Mouse (Mus musculus): ENCODE data around the gene Ccdc134.
A peak's percentile ranks its signal among the peaks of the same experiment; 100 is the strongest.

Gene Ccdc134

DNA sequence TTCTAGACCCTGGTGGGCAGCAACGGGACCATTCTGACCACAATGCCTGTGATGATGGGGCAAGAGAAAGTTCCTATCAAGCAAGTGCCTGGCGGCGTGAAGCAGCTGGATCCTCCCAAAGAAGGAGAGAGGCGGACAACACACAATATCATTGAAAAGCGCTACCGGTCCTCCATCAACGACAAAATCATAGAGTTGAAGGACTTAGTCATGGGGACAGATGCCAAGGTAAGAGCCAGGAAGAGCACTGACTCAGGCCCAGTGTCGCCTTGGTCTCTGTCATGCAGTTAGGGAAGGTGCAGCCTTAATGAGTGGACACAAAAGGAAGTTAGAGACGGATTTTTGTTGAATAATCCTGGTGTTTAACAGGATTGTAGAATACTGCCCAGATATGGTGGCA is 47.4 kb downstream of the Ccdc134 start:
- DNase-seq, result no peak

DNA sequence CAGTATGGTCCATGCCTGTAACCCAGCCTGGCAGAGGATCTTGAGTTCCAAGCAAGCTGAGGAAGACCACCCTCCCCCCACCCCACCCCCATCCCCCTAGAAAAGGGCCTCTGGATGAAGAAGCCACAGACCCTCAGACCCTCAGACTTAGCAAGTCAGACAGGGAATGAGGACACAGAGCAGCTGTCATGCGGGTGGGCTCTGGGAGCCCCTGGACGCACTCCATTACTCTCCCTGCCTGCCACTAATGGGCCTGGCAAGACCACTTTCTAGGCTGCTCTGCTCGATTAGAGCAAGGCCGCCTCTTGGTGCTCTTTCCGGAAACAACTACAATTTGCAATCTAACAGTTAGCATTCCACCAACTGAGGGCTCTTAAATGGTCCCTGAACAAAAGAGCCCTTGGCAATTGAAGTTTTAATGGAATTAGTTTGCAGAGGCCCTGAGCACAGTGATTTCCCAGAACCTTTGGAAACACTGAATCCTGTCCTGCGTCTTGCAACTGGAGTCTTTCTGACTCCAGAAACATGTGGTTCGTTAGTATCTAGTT is 50.1 kb downstream of the Ccdc134 start:
- no peak for DNase-seq

DNA sequence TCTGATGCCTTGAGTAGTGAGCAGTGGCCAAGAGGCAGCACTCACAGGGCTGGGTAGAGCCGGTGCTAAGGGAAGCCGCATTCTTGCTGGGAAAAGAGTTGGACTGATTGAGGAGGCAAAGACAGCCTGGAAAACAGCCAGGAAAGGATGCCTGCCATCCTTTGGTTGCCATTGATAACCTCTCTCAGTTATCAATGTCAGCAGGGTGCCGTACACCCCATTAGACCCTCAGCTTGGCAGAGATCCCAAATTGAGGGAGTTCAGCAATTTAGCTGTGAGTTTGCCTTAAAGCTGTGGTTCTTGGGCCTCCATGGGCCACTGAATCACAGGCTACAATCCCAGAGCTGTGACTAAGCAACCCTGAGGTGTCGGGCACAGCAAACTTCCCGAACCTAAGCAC is 53.4 kb downstream of the Ccdc134 start:
- no peak for DNase-seq

DNA sequence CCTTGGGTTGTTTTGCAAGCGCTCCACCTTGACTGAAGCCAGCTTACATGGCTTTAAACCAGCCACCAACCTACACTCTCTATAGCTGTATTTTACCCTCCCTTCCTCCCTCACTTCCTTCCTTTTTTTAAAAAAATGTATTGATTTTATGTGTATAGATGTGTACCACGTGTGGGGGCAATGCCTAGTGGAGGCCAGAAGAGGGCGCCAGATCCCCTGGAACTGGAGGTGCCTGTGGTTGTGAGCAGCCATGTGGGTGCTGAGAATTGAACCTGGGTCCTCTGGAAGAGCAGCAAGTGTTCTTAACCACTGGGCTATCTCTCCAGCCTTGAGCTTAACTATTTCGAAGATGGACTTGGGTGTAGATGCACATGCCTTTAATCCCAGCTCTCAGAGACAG is 54.6 kb downstream of the Ccdc134 start:
- DNase-seq, result no peak

DNA sequence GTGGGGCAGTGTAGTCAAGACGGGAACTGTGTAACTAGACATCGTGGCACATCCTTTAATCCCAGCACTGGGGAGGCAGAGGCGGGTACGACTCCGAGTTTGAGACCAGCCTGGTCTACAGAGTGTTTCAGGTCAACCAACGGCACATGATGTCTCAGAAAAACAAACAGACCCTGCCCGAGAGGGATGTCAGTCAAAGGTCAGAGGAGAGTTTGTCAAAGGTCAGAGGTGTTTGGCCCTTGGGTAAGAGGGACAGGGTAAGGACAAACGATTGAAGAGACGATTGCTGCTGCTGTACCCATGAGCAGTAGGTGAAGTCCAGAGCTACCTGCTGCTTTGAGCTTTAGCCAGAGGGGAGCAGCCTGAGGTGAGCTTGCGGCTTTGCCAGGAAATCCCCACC is 55.9 kb downstream of the Ccdc134 start:
- DNase-seq, result no peak

DNA sequence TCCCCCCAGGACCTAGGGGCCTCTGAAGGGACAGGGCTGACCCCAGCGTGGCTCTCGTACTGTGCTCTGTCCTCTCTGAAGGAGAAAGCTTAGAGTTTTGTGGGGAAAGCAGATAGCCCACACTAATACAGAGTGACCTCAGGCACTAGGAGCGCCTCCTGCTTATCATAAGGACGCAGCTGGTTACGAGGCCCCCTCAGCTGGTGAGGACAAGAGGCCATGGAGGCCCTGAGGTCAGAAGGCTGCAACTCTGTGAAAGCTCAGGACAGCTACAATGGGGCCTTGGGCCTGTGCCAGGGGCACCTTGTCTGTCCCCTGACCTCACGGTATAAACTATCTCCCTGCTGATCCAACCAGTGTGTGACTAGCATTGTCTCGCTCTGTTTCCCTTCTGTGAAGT is 56.5 kb downstream of the Ccdc134 start:
- DNase-seq, result no peak

DNA sequence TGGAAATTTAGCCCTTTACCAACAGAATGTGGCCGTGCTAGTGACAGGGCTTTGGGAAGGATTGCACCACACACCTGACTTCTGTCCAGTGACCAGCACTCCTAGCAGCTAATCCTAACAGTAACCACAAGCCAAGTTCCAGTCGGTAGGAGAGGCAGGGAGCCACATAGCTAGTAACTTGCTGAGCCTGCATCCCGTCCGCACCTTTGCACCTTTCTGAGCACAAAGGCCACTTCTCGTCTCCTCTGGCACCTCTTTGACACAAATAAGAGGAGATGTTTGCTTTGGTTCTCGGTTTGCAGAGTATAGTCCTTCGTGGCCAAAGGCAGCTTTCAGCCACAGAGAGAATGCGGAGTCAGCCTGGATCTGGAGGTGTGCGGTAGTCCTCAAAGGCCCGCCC is 56.9 kb downstream of the Ccdc134 start:
- no peak for DNase-seq

DNA sequence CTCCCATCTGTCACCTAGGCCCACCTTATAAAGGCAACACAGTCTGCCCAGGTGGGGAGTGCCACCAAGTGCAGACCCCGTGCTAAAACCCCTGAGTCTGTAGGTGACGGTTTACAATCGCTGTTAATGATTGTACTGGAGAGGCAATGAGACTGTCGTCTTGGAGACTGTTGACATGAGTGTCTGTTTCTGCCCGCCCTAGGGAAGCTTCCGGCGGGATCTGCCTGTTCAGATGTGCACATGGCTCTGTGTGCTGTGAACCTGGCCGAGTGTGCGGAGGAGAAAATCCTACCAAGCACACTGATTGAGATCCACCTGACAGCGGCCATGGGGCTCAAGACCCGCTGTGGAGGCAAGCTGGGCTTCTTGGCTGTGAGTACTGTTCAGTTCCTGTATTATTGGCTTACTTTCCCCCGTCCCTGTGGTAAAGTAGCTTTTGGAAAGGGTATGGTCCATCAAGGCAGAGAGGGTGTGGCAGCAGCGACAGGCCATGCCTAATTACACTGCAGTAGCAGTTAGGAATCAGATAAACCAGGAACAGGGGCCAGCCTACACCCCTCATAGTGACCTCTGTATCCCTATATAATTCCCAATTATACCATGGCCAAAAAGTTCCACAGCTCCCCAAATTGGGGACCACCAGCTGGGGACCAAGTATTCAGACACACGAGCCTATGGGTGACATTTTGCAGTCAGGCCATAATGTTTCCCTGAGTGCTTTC is 57.5 kb downstream of the Ccdc134 start:
- DNase-seq, result no peak

DNA sequence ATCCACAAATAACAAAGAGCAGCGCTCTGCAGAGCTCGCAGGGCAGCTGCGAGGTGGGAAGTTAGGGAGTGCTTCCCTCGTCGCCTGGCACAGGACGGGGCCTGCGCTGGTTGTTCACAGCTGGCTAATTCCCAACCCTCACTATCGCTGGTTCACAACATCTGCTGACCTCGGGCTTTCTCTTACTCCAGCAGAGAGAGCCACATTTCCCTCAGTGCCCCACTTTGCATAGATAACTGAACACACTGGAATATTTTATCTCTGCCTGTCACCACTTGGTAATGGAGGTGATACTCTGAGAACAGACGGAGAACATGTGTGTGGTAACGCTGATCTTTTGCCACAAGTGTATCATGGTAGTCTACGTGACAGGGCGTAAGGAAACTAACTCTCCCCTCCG is 58.4 kb downstream of the Ccdc134 start:
- DNase-seq, result no peak

DNA sequence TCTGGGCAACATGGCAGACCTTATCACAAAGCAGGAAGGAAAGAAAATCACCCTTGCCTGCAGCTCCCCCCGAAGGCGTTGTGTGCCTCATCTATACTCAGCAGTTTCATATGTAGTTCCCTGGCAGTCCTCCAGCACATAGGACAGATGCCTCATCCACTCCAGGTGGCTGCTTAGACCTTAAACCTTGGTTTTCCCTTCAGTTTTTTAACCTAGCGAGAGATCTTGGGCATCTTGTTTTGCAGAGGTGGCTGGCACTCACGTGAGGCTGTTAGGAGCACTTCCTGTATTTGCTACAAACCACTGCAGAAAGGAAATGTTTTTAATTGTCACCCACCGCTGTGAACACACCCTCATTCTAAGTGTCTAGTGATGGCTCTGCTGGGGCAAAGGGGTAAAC is 59.2 kb downstream of the Ccdc134 start:
- no peak for DNase-seq

DNA sequence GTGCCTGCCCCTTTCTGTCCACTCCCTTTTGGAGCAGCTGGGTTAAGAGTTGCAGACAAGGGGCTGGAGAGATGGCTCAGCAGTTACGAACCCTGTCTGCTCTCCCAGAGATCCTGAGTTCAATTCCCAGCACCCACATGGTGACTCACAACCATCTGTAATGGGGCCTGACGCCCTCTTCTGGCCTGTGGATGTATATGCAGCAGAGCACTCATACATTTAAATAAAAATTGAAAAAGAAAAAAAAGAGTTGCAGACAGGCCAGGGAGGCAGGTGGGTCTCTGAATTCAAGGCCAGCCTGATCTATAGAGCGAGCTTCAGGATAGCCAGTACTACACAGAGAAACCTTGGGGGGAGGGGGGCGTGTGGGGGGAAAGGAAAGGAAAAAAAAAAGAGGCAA is 59.7 kb downstream of the Ccdc134 start:
- no peak for DNase-seq

DNA sequence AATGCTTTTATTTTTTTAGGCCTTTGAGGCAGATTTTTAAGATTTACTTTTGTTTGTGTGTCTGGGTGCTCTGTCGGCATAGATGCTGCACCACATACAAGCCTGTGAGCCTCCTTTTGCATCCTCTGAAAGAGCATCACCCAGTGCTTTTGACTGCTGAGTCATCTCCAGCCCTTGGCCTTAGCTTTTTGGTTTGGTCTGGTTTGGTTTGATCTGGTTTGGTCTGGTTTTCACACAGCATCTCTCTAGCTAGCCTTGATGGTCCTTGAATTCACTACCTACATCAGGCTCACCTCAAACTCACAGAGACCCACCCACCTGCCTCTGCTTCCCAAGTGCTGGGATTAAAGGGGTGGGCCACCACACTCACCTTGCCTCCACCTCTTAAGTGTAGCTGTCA is 60.2 kb downstream of the Ccdc134 start:
- no peak for DNase-seq

DNA sequence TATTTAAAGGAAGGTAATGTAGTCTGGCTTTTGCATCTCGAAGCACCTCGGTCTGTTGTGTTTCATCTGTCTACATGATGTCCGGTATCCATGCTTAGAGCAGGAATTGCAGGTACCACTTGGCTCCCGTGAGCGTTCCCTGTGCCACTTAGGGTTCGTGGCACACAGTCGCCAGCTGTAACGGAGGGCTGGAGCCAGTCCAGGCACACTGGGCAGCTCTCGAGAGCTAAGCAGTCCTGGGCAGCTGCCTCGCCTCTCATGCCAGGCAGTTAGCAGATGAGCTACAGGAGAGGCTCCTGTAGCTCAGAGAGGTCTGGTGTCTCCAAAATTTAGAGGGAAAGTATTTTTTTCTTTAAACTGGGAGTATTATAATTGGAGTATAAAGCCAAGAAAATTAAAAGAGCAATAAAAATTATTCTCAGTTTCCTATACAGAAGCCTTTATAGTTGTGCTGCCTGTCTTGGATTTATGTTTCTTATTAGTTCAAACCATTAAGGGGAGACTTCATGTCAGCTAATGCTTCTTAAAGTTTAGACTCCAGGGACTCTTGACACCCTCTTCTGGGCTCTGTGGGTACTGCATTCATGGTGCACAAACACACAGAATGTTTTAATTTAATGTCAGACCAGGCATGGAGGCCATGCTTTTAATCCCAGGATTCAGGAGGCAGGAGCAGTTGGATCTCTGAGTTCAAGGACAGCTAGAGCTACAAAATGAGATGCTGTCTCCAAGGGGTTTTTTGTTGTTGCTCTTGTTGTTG is 60.9 kb downstream of the Ccdc134 start:
- peak; percentile 44 for DNase-seq

Data from right cerebral cortex, postnatal 14 days (tissue).